Mouse (Mus musculus) E14TG2a.4 (cell line): ENCODE results near the gene Slc38a7.

ENCODE experiments used
- CTCF ChIP-seq: conservative IDR thresholded peaks from 2 replicates; pipeline ENCODE4 v1.5.1; 2014; ENCODE audit warnings: low read length
- NANOG ChIP-seq: IDR thresholded peaks from 2 replicates; pipeline ENCODE4 v1.6.1; 2014; ENCODE audit warnings: borderline replicate concordance, low read length, mixed read lengths
- POU5F1 ChIP-seq: IDR thresholded peaks from 2 replicates; pipeline ENCODE4 v1.6.1; 2014; ENCODE audit warnings: low read length, borderline replicate concordance

- TF ChIP-seq CTCF: no peak
- TF ChIP-seq NANOG: no peak
- TF ChIP-seq POU5F1: no peak
Measured at GRCm38 (mm10) chr8:95802231-95802630, 51.1 kb downstream of the Slc38a7 start.
